Mouse (Mus musculus) lung, embryonic 15.5 days (tissue): ENCODE measurements around the gene Lrrc10. TPM values are rescaled to one million over a fixed set of nuclear protein-coding genes. Genes with fewer than 3 reads are reported as not detected.
"Not testable (repeated sequence)": the region's sequence is repeated elsewhere in the genome, so short reads cannot be mapped to it uniquely, and the experiment has no call there.

Experiments used
- ATAC-seq: fragments of 200-750 bp; cut with Nextera tagmentation; 2 replicates; pipeline ENCODE4 v1.8.0; 2017; ENCODE audit warnings: moderate number of reproducible peaks, borderline replicate concordance; ENCODE audit not compliant: low FRiP score, low TSS enrichment; ENCODE audit errors: extremely low read depth
- H3K27ac ChIP-seq: fragments of 300-500 bp; sonication (generic); 2 replicates; pipeline ENCODE4 v1.5.1; 2015; ENCODE audit warnings: moderate library complexity, mild to moderate bottlenecking, inconsistent platforms
- H3K27me3 ChIP-seq: fragments of 300-500 bp; sonication (generic); 2 replicates; pipeline ENCODE4 v1.6.1; 2015; ENCODE audit warnings: inconsistent platforms
- H3K36me3 ChIP-seq: fragments of 300-500 bp; sonication (generic); 2 replicates; pipeline ENCODE4 v1.6.1; 2015; ENCODE audit warnings: inconsistent platforms
- H3K4me1 ChIP-seq: fragments of 300-500 bp; sonication (generic); 2 replicates; pipeline ENCODE4 v1.6.1; 2015; ENCODE audit warnings: inconsistent platforms
- H3K4me2 ChIP-seq: fragments of 300-500 bp; sonication (generic); 2 replicates; pipeline ENCODE4 v1.6.1; 2015; ENCODE audit warnings: inconsistent platforms, mild to moderate bottlenecking, moderate library complexity
- H3K4me3 ChIP-seq: fragments of 300-500 bp; sonication (generic); 2 replicates; pipeline ENCODE4 v1.5.1; 2015; ENCODE audit warnings: mild to moderate bottlenecking, inconsistent platforms
- H3K9ac ChIP-seq: fragments of 300-500 bp; sonication (generic); 2 replicates; pipeline ENCODE4 v1.6.1; 2015; ENCODE audit warnings: inconsistent platforms
- H3K9me3 ChIP-seq: fragments of 300-500 bp; sonication (generic); 2 replicates; pipeline ENCODE4 v1.6.1; 2016; ENCODE audit warnings: inconsistent platforms
- WGBS: fragments of 180-500 bp; shearing (Covaris S2); methylation state at CpG from one replicate; pipeline ENCODE4 v1.1.7; 2015; 5-methylcytosine and 5-hydroxymethylcytosine counted together
- polyA plus RNA-seq: library from polyadenylated mRNA; unstranded; fragments of >200 nt; fragmentation: Nextera tagmentation; extraction: Ambion mirVana; gene quantifications from 2 replicates; pipeline ENCODE4 v1.2.1, GENCODE M21; 2015

The Lrrc10 gene
- polyA plus RNA-seq, 1 experiment from 2014 or later, result 1.2 TPM

DNA sequence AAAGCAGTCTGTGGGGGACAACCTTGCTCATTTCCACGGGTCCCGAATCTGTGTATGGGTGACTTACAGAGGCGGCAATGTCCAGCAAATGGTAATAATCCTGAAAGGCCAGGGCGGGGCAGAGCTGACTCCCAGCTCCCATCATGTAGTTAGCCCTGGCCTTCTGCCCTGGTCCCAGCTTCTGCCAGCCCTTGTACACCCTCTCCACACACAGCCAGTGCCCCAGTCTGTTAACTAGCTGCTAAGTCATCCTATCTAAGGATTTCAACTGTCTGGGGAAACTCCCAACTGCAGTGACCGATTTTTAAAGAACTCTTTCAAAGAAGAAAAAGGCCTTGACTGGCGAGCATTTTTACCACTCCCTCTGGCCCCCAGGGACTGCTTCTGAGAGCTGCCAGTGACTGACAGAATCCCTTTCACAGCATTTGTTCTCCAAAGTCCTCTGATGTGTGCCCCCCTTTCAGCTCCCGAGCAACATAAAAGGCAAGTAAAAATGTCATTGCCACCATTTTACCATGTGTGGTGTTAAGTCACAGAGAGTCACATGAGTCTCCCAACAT is 26.8 kb upstream of the Lrrc10 start:
- H3K4me3 ChIP-seq, result no peak overlapping the region
- no peaks in the 10 kb centered on the region; the same call in 1 of the 2 replicates for H3K27me3 ChIP-seq
- no peak overlapping the region for H3K9ac ChIP-seq
- 70% methylated on average over 7 of the region's 7 CpGs for WGBS
- H3K27ac ChIP-seq, result no peak overlapping the region
- H3K36me3 ChIP-seq, result no peaks in the 10 kb centered on the region
- H3K4me2 ChIP-seq, result no peak overlapping the region
- H3K9me3 ChIP-seq, result no peaks in the 10 kb centered on the region
- peaks cover 13% of the 10 kb centered on the region for H3K4me1 ChIP-seq
- ATAC-seq, result no peak

DNA sequence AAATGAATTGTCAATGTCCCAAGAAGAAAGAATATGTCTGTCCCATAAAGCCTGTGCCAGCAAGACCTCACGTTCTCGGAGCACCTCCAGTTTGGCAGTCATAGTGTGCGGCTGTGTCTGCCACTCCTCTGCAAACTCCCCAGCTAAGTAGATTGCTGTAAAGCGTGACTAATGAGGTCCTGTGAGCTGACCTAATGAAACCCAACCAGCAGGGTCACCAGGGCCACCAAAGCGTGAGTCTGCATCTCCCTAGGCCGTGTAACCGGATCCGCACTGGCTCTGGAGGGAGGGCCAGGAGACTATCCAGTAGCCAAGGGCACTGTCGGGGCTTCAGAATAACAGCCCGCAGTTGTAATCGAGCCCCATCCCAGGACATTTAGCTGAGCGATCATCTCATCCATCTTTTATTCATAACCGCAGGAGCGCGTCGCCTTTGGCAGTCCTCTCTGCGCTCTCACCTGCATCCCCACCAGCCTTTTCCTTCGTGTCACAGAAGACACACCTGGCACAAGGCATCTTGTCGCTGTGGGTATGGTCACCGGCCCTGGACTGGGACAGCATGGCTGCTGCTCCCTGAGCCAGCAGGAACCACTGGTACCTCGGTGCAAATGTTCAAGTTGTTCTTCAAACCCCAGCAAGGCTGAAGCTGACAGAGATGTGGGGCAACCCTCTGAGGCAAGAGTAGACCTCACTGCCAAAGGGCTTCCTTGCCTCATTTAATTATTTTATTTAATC is 24.0 kb upstream of the Lrrc10 start:
- H3K4me2 ChIP-seq, result no peak overlapping the region
- H3K36me3 ChIP-seq, result no peaks in the 10 kb centered on the region
- 22% methylated on average over 21 of the region's 21 CpGs for whole genome bisulfite sequencing
- ATAC-seq, result no peak
- peaks cover 8% of the 10 kb centered on the region for H3K4me1 ChIP-seq
- H3K4me3 ChIP-seq, result no peak overlapping the region
- H3K27me3 ChIP-seq, result peaks cover 6% of the 10 kb centered on the region
- H3K9ac ChIP-seq, result no peak overlapping the region
- H3K9me3 ChIP-seq, result no peaks in the 10 kb centered on the region
- no peak overlapping the region for H3K27ac ChIP-seq

GRCm38 (mm10) chr10:117023693-117024092 is 21.4 kb upstream of the Lrrc10 start:
- H3K27ac ChIP-seq, result no peak overlapping the region
- no peaks in the 10 kb centered on the region for H3K36me3 ChIP-seq
- 10% methylated on average over 16 of the region's 16 CpGs for WGBS
- peak overlapping the region; percentile 58 for H3K4me2 ChIP-seq
- peak overlapping the region; percentile 22 for H3K4me3 ChIP-seq
- no peaks in the 10 kb centered on the region for H3K9me3 ChIP-seq
- H3K4me1 ChIP-seq, result peaks cover 8% of the 10 kb centered on the region
- H3K9ac ChIP-seq, result no peak overlapping the region
- no peak for ATAC-seq
- H3K27me3 ChIP-seq, result peaks cover 6% of the 10 kb centered on the region

- not testable (repeated sequence) for H3K27me3 ChIP-seq, ATAC-seq, H3K9me3 ChIP-seq, H3K4me2 ChIP-seq, H3K4me3 ChIP-seq, H3K27ac ChIP-seq, H3K36me3 ChIP-seq, H3K9ac ChIP-seq, H3K4me1 ChIP-seq
These were observed 19.4 kb upstream of the Lrrc10 start for GRCm38 (mm10) chr10:117025776-117026175.

DNA sequence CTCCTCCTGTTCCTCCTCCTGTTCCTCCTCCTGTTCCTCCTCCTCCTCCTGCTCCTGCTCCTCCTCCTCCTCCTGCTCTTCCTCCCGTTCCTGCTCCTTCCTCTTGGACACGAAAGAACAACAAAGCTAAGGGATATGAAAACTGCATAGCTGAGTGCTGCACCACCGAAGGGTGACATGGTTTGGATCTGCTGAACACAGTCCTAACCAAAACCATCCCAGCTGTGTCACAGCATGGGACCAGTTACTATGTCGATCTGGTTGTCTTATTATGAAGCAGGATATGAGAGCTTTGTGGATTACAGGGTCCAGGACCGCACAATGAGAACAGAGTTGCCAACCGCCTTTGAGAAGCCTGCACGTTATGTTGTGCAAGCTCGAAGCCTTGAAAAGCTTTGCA is 19.0 kb upstream of the Lrrc10 start:
- Histone ChIP-seq H3K27ac (no peak overlapping the region), H3K4me3 (no peak overlapping the region), H3K4me1 (peaks cover 8% of the 10 kb centered on the region), H3K9me3 (no peaks in the 10 kb centered on the region), H3K4me2 (no peak overlapping the region), H3K36me3 (no peaks in the 10 kb centered on the region), H3K27me3 (peaks cover 6% of the 10 kb centered on the region), H3K9ac (no peak overlapping the region)
- WGBS, result 66% methylated on average over 8 of the region's 8 CpGs
- ATAC-seq, result no peak

DNA sequence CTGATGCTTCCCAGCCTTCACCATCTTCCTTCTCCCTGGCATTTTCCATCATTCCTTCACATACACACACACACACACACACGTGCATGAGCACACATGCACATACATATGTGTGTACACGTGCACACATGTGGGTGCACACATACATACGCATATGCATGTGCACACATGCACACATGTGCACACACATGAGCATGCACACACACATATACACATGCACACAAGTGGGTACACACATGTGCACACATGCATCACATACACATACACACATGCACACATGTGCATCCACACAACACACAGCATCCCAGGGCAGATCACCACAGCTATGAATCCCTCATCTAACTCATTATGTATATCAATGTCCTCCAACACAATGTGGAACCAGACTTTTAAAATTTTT is 14.0 kb upstream of the Lrrc10 start:
- WGBS, result 90% methylated on average over 3 of the region's 3 CpGs
- H3K27ac ChIP-seq, result no peak overlapping the region
- H3K4me1 ChIP-seq, result peaks cover 3% of the 10 kb centered on the region; the same call in 1 of the 2 replicates
- no peak overlapping the region for H3K9ac ChIP-seq
- H3K27me3 ChIP-seq, result no peaks in the 10 kb centered on the region
- H3K4me2 ChIP-seq, result no peak overlapping the region
- H3K36me3 ChIP-seq, result no peaks in the 10 kb centered on the region
- no peak for ATAC-seq
- no peaks in the 10 kb centered on the region for H3K9me3 ChIP-seq
- H3K4me3 ChIP-seq, result no peak overlapping the region

DNA sequence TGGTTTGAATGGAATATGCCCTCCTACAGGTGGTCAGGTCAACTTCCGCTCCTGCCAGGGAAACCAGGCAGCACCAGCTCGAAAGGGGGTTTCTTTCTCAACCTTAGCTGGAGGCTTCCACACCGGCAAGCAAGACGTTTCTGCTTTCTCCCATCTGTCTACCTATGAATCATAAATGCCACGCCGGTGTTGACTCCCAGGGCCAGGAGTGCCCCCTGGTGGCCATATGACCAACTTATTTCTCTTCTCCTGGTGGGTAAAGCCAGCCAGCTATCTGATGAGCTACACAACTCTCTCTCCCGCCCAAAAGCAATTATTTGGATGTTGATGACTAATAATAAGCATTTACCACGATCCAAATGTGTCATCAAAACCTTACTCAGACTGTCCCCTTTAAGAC is 11.4 kb upstream of the Lrrc10 start:
- no peak overlapping the region for H3K9ac ChIP-seq
- H3K4me1 ChIP-seq, result peaks cover 3% of the 10 kb centered on the region; the same call in 1 of the 2 replicates
- no peaks in the 10 kb centered on the region for H3K36me3 ChIP-seq
- ATAC-seq, result peak; percentile 43; the same call in 1 of the 2 replicates
- no peak overlapping the region for H3K27ac ChIP-seq
- H3K9me3 ChIP-seq, result no peaks in the 10 kb centered on the region
- H3K27me3 ChIP-seq, result no peaks in the 10 kb centered on the region
- 14% methylated on average over 8 of the region's 8 CpGs for WGBS
- no peak overlapping the region for H3K4me3 ChIP-seq
- no peak overlapping the region for H3K4me2 ChIP-seq

- no peak overlapping the region for H3K4me3 ChIP-seq
- H3K9ac ChIP-seq, result no peak overlapping the region
- H3K27me3 ChIP-seq, result 0 out of 2 replicates have a peak, but pooled peaks cover 2% of the 10 kb centered on the region
- no peak for ATAC-seq
- H3K27ac ChIP-seq, result no peak overlapping the region
- no peaks in the 10 kb centered on the region for H3K9me3 ChIP-seq
- WGBS, result 58% methylated on average over 6 of the region's 6 CpGs
- H3K4me2 ChIP-seq, result no peak overlapping the region
- H3K4me1 ChIP-seq, result peaks cover 10% of the 10 kb centered on the region
- H3K36me3 ChIP-seq, result no peaks in the 10 kb centered on the region
These were observed 4.8 kb upstream of the Lrrc10 start for GRCm38 (mm10) chr10:117040355-117040754.

GRCm38 (mm10) chr10:117042295-117042694 is 2.8 kb upstream of the Lrrc10 start:
- 42% methylated on average over 14 of the region's 14 CpGs for WGBS
- Histone ChIP-seq H3K36me3 (no peaks in the 10 kb centered on the region), H3K9me3 (no peaks in the 10 kb centered on the region), H3K4me2 (peak overlapping the region; percentile 11; the same call in 1 of the 2 replicates), H3K4me3 (no peak overlapping the region), H3K4me1 (peaks cover 24% of the 10 kb centered on the region), H3K27ac (no peak overlapping the region), H3K27me3 (0 out of 2 replicates have a peak, but pooled peaks cover 10% of the 10 kb centered on the region), H3K9ac (no peak overlapping the region)
- no peak for ATAC-seq

- peak; percentile 56; the same call in 1 of the 2 replicates for ATAC-seq
- not testable (repeated sequence) for H3K27ac ChIP-seq
These were observed 1.5 kb upstream of the Lrrc10 start for GRCm38 (mm10) chr10:117043497-117044166.

DNA sequence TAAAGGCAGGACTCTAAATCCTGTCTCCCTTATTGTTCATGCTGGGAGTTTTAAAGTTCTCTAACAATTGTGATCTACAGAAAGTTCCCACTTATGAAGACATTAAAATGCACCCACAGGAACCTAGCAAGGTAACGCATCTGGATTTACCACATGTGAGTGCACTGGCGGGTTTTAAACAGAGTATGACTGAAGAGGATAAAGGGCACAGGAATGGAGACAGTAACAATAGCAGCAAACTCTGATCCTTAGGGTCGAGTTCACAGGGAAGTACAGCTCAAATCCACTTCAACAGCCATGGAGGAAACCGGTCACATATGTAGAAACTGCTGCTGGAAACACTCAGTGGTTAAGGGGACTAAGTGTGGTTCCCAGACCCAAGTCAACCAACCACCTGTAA is 4.1 kb downstream of the Lrrc10 start:
- H3K36me3 ChIP-seq, result peaks cover 52% of the 10 kb centered on the region
- no peaks in the 10 kb centered on the region for H3K9me3 ChIP-seq
- no peak for ATAC-seq
- no peak overlapping the region for H3K4me2 ChIP-seq
- no peak overlapping the region for H3K27ac ChIP-seq
- peaks cover 18% of the 10 kb centered on the region for H3K4me1 ChIP-seq
- 83% methylated on average over 4 of the region's 4 CpGs for WGBS
- no peak overlapping the region for H3K4me3 ChIP-seq
- H3K27me3 ChIP-seq, result 0 out of 2 replicates have a peak, but pooled peaks cover 10% of the 10 kb centered on the region
- H3K9ac ChIP-seq, result no peak overlapping the region

More at GRCm38 (mm10) chr10:117043497-117044166, 1.5 kb upstream of the Lrrc10 start:
- 22% methylated on average over 16 of the region's 16 CpGs for WGBS
- not testable (repeated sequence) for H3K9ac ChIP-seq, H3K36me3 ChIP-seq, H3K9me3 ChIP-seq
- peaks cover 24% of the 10 kb centered on the region for H3K4me1 ChIP-seq
- H3K4me3 ChIP-seq, result 0 out of 2 replicates have a peak overlapping the region, but pooled peaks have one; percentile 2
- peak overlapping the region; percentile 39 for H3K4me2 ChIP-seq
- H3K27me3 ChIP-seq, result 0 out of 2 replicates have a peak, but pooled peaks cover 10% of the 10 kb centered on the region
